Mouse (Mus musculus): ENCODE results near the gene Hba-x.

Hba-x gene

GRCm38 (mm10) chr11:32276347-32276746 lies at the start of gene Hba-x:
Hba-x (plus strand) TSS chr11:32276400.
- no peak for DNase-seq (ENCODE audit: low spot score)

- no peak for DNase-seq (ENCODE audit: low spot score)
These were observed 49.2 kb upstream of the Hba-x start for GRCm38 (mm10) chr11:32227041-32227440.

GRCm38 (mm10) chr11:32227555-32227954 lies 48.6 kb upstream of the Hba-x start:
- no peak for DNase-seq (ENCODE audit: low spot score)

DNA sequence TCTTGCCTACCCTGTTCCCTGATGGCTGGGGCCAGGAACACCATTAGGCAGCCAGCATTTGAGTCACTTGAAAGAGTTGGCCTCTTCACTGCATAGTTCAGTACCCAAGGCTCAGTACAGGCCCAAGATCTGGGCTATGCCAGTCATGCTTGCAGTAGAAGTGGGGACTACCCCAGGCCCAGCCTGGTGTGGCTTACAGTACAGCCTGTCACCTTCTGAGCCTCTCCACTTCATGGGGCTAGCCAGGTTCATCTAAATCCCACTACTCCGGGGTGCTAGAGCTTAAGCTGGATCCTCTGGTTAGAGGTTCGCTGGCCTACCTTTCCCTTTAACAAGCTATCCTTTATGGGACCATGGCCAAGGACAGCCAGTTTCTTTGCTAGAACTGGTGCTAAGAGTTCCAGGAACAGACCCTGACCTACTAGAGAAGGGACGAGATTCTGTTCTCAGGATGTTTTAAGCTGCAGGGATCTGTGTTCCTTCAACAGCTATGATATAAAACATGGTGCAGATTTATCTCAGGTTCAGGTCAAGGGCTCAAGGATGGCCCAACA lies 47.8 kb upstream of the Hba-x start:
- DNase-seq (ENCODE audit: low spot score): no peak

DNA sequence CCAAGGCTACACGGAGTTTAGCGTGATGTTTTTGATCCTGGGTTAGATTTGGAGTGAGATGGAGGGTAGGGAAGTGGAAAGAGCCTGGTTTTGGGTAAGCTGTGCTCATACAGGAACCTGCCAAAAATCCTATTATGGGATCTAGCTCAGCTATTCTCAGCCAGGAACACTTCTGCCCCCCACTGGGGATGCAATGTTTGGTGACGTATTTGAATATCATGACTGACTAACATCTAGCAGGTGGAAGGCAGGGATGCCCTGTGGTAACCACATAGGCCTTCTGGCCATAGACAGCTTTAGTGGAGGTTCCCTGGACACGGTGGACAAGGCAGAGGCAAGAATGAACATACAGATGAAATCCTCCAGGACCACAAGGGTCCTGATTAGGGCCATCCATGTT lies 46.0 kb upstream of the Hba-x start:
- DNase-seq (ENCODE audit: low spot score): peak; percentile 65

DNA sequence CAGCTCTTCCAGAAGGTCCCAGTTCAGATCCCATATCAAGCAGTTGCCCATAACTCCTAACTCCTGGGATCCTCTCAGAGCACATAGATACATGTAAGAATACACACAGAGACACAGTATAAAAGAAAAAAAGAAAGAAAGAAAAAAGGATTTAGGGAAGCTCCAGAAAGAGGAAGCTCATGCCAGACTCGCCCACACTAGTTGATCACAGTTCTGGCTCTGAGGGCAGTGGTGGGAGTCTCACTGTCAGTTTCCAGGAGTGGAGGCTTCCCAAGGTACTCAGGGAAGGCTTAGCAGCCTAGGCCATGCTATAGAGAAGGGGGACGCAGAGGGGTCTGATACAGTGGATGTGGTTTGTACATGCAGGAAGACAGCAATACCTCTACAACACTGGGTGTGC lies 45.1 kb upstream of the Hba-x start:
- peak; percentile 49 for DNase-seq (ENCODE audit: low spot score)

DNA sequence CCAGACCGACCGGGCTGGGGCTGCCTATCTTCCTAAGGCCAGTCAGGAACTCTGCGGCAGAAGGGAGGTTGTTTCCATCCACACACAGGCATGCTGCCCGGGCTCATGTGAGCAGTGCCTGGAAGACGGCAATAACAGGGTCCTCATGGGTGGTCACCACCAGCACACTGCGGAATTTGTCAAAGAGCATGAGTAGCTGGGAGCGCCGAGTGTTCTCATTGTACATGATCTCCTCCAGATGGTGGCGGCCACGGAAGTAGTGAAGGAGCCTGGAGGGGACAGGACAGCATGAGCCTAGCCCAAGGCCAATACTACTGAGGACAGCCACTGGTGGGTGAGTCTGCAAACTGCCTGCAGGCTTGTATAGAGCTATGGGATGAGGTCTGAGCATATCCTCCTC lies 43.4 kb upstream of the Hba-x start:
- DNase-seq (ENCODE audit: low spot score): no peak

- DNase-seq (ENCODE audit: low spot score): peak; percentile 48
These were observed 42.3 kb upstream of the Hba-x start for GRCm38 (mm10) chr11:32233895-32234294.

DNA sequence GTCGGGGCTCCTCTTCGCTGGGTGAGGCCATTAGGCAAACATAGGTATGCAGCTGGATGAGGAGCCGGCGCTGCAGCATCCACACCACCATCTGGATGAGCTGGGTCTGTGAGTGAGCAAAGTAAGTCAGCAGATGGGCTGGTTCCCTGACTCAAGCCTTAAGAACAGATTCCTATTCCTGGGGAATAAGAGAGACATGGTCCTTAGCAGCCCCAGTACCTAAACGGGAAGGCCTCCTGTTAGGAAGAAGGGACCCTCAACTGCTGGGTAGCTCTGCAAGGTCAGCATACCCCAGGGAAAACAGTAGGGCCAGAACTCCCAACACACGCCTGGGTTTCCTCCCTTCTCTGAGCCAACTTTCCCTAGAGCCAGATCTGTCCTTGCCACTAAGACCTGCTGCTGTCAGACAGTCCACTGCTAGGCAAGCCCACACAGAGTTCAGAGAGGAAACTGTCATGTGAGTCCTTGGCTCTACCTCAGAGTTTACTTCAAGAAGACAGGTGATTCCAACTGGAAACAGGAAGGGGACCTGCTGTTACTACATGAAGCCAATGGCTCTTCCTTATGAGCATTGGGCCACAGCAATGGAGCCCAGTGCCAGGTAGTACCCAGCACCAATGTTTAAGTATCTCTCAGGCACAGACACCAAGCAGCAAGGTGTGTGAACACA lies 41.2 kb upstream of the Hba-x start:
- DNase-seq (ENCODE audit: low spot score): no peak

- DNase-seq (ENCODE audit: low spot score): peak; percentile 57
These were observed 40.6 kb upstream of the Hba-x start for GRCm38 (mm10) chr11:32235646-32236045.

DNA sequence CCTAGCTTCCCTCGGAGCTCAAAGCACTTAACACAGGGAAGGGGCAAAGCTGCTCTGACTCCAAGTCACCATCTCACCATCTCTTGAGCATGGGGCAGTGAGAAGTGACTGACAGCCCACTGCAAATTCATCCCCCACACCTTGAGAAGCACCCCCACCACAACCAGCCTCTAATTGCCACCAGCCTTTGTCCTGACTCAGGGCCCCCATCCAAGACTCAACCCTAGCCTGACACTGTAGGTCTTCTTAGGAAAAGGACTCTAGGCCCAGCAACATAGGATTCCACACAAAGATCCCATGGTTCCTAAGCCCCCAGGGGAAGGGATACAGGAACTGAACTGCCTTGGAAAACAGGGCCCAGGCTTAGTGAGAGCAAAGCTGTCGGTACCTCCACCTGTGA lies 40.1 kb upstream of the Hba-x start:
- no peak for DNase-seq (ENCODE audit: low spot score)

DNA sequence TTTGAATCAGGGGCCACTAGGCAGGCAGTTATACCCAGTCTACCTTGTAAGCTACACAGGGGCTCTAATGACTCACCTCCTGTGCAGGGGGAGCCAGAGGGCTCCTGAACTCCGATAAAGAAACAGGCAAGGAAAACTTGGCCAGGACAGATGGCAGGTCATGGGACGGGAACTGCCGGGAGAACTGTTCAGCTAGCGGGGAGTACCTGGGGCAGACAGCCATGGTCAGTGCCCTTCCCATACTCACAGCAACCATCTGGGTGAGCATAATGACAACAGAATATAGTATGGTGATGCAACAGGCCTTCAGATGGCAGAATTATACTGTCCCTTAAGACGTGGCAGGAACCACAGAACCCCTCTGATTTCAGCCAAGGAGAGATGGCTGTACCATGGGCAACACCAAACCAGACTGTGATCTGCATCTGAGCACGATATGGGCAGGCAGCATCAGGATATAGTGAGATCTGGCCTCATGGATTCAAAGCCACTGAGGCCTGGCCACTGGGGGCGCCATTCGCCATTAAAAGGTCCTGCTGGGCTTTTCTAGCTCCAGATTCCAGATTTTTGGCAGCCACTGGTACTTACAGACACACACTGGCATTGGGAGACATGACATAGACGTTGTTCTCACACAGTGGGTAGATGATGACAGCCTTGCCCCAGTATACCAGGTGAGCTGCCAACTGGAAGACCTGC lies 39.3 kb upstream of the Hba-x start:
- DNase-seq (ENCODE audit: low spot score): peak; percentile 66

DNA sequence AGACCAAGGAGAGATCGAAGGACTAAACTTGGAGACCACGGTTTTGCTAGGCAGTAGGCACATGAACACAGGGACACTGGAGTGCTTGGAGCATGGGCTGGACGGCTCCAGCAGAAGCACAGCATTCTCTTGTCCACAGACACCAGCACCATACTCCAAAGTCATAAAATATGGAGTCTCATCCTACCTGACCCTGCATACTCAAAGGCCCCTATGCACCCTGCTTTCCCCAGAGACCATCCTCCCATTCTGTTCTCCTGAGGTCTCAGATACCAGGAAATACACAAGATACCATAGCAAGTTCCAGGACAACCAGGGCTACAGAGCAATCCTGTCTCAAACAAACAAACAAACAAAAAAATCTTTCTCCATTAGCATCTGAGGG lies 38.8 kb upstream of the Hba-x start:
- no peak for DNase-seq (ENCODE audit: low spot score)

GRCm38 (mm10) chr11:32238093-32238860 lies 37.9 kb upstream of the Hba-x start:
- peak; percentile 80 for DNase-seq (ENCODE audit: low spot score)

DNA sequence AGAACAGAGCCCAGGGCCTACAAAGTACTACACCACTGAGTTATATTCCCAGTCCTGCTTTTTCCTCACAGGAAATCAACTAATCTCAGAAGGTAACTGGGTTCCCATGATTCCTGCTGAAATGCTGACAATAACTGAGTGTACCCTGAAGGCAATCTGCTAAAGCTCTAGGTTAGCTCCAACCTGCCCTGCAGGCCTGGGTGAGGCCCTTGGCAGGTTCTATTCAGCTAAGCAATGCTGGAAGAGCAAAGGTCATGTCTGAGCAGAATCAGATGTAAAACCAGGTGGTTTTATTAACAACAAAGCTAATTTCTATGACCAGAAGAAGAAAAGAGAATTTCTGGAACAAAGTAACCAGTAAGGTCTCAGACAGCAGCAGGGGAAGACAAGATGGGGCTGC lies 34.8 kb upstream of the Hba-x start:
- no peak for DNase-seq (ENCODE audit: low spot score)

DNA sequence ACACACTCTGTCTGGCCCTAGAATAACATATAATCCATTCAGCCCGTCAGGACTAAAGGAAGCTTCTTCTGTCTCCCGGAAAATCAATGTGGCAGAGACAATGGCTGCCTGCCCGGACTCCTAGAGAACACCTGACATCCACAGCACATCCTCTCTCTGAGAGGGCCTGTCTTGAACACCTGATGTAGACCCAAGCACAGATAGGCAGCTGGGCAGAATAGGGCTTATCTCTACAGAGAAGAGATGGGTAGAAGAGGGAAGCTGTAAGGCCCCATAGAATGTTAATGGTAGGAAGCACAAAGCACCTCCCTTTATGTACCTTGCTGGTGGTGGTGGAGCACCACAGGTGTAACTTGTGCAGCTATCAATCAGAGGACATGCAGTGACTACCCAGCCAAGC lies 34.0 kb upstream of the Hba-x start:
- DNase-seq (ENCODE audit: low spot score): no peak

GRCm38 (mm10) chr11:32243205-32243955 lies 32.8 kb upstream of the Hba-x start:
- DNase-seq (ENCODE audit: low spot score): no peak

- no peak for DNase-seq (ENCODE audit: low spot score)
These were observed 32.1 kb upstream of the Hba-x start for GRCm38 (mm10) chr11:32244064-32244463.

GRCm38 (mm10) chr11:32244617-32245016 lies 31.6 kb upstream of the Hba-x start:
- DNase-seq (ENCODE audit: low spot score): no peak

DNA sequence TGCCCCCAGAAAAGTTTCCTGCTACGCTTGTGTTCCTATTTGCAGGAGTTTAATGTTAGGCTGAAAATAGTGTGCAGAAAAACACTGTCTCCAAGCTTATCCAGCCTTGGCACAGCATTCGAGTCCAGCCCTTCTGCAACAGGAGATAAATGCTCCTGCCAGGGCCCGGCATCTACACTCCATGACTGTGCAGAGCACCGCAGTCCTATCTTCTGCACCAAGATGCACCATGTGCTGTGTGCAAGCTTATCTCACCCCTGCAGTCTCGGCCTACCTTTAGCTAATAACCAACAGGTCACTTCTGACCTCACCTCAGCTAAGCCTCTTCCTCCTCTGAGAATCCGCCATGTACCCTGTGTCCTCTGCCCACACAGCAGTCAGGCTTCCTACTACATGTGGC lies 30.6 kb upstream of the Hba-x start:
- no peak for DNase-seq (ENCODE audit: low spot score)

- DNase-seq (ENCODE audit: low spot score): no peak
These were observed 29.1 kb upstream of the Hba-x start for GRCm38 (mm10) chr11:32247068-32247467.

DNA sequence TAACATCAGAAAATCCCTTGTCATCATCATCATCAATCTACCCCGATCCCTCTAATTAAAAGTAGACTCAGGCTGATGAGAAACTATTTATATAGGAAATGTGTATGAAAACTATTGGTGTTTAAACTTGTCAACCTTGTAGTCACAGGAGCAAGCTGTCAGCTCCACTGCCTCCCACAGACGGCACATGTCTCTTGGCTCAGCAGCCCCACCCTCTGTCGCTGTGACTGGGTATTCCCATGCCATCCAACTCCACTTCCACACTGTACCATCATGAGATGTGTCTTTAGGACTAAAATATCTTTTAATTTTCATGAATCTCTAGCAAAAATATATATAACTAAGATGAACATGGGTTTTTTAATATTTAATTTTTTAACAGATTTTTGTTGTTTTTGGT lies 27.9 kb upstream of the Hba-x start:
- DNase-seq (ENCODE audit: low spot score): no peak
